Mouse (Mus musculus) heart, adult 2 months (tissue): ENCODE results near the gene Tmem256. TPM values are rescaled to one million over a fixed set of nuclear protein-coding genes. Genes with fewer than 3 reads are reported as not detected.

Source experiments
- DNase-seq, 2 experiments: peaks; one replicate each; pipeline ENCODE4 v3.0.0; 2021
- H3K27ac ChIP-seq: fragments of 200-600 bp; 2 replicates; pipeline ENCODE4 v1.8.1; 2022
- H3K27me3 ChIP-seq: fragments of 200-500 bp; 2 replicates; pipeline ENCODE4 v1.6.1; 2012; ENCODE audit warnings: mild to moderate bottlenecking, low read length, inconsistent platforms, mixed read lengths; ENCODE audit not compliant: control insufficient read depth, insufficient read depth
- H3K36me3 ChIP-seq: fragments of 200-500 bp; 2 replicates; pipeline ENCODE4 v1.6.1; 2012; ENCODE audit warnings: low read length, inconsistent platforms; ENCODE audit not compliant: control insufficient read depth, insufficient read depth
- H3K4me1 ChIP-seq: fragments of 200-500 bp; 2 replicates; pipeline ENCODE4 v1.6.1; 2011; ENCODE audit warnings: low read length; ENCODE audit not compliant: control insufficient read depth, insufficient read depth
- H3K4me3 ChIP-seq: fragments of 200-600 bp; 2 replicates; pipeline ENCODE4 v1.8.1; 2022
- H3K79me2 ChIP-seq: fragments of 200-500 bp; replicated peaks from 2 replicates; pipeline ENCODE4 v1.6.1; 2012; ENCODE audit warnings: mild to moderate bottlenecking, inconsistent platforms, low read length, moderate library complexity, mixed read lengths; ENCODE audit not compliant: control insufficient read depth, insufficient read depth
- H3K9ac ChIP-seq: fragments of 200-500 bp; 2 replicates; pipeline ENCODE4 v1.6.1; 2012; ENCODE audit warnings: low read depth, mild to moderate bottlenecking, control low read depth, inconsistent platforms, low read length, mixed read lengths
- CTCF ChIP-seq: fragments of 200-600 bp; IDR thresholded peaks from 2 replicates; pipeline ENCODE4 v1.8.1; 2022; ENCODE audit warnings: antibody characterized with exemption, mild to moderate bottlenecking, moderate library complexity
- EP300 ChIP-seq: fragments of 200-500 bp; IDR thresholded peaks from 2 replicates; pipeline ENCODE4 v1.6.1; 2011; ENCODE audit warnings: low read depth, low read length, control low read depth; ENCODE audit not compliant: insufficient read depth
- POLR2A ChIP-seq: fragments of 200-500 bp; IDR thresholded peaks from 2 replicates; pipeline ENCODE4 v1.6.1; 2011; ENCODE audit warnings: mild to moderate bottlenecking, low read depth, low read length, control low read depth; ENCODE audit not compliant: insufficient read depth
- WGBS: fragments of 180-500 bp; shearing (Covaris S2); methylation state at CpG from one replicate; pipeline ENCODE4 v1.1.7; 2018; 5-methylcytosine and 5-hydroxymethylcytosine counted together
- intact Hi-C: fragments of 180-260 bp; cut with DNase I; formaldehyde crosslinking; loops from one replicate; pipeline ENCODE4 v1.15.1; 2025
- long read RNA-seq: library from polyadenylated mRNA; stranded (forward); transcript quantifications from one replicate; pipeline ENCODE4 v2.0.0, GENCODE M21; 2021
- polyA plus RNA-seq: library from polyadenylated mRNA; depleted of rRNA; stranded (reverse); fragments of >200 nt; gene quantifications from 2 replicates; pipeline ENCODE4 v1.2.3, GENCODE M21; 2012; rRNA removed
- total RNA-seq, 2 experiments: library from RNA; stranded (reverse); gene quantifications; 2 replicates each; pipeline ENCODE4 v1.2.3; 2021

The Tmem256 gene
- total RNA-seq = 100 to 1,000 TPM; 214 to 254 TPM
- polyA plus RNA-seq = 308 and 350 TPM in 2 replicates
- long read RNA-seq, transcript Tmem256-201 (4 exons, 492 nt) = major isoform, 57 of 117 reads
- long read RNA-seq, transcript Tmem256-203 (4 exons, 421 nt) = minor isoform, 46 of 117 reads
- long read RNA-seq, transcript Tmem256-202 (3 exons, 603 nt) = minor isoform, 5 of 117 reads
- long read RNA-seq, partial matches to known transcripts = 0 of 117 reads
- long read RNA-seq, other reads (novel, unspliced or antisense) = 8 of 117 reads

GRCm38 (mm10) chr11:69837952-69838713 lies at the start of gene Tmem256:
Tmem256 (plus strand) TSS chr11:69838514.
- Histone ChIP-seq H3K9ac (peak within 1 kb of the TSS; percentile 80), H3K4me3 (peak within 1 kb of the TSS; percentile 58), H3K36me3 (peaks cover 2% of the 10 kb centered on the region; the same call in 1 of the 2 replicates), H3K27ac (peak within 1 kb of the TSS; percentile 94), H3K4me1 (peaks cover 2% of the 10 kb centered on the region), H3K79me2 (no peaks in the 10 kb centered on the region), H3K27me3 (no peaks in the 10 kb centered on the region; the same call in 1 of the 2 replicates)
- DNase-seq = peak; percentile 94 to 95
- intact Hi-C loops = loop anchor here (2.0 kb wide), 3 partner anchors 35 to 79 kb away; partner anchors contain the start of genes Polr2a and Tmem95
- peak; percentile 90 for TF ChIP-seq POLR2A
- no peak for TF ChIP-seq EP300
- WGBS = under 1% methylated on average over 34 of the region's 34 CpGs

GRCm38 (mm10) chr11:69789431-69789830 lies 48.9 kb upstream of the Tmem256 start:
- Histone ChIP-seq H3K4me1 (peaks cover 1% of the 10 kb centered on the region; the same call in 1 of the 2 replicates), H3K27ac (no peak overlapping the region), H3K9ac (no peak overlapping the region), H3K36me3 (no peaks in the 10 kb centered on the region), H3K79me2 (no peaks in the 10 kb centered on the region), H3K4me3 (no peak overlapping the region), H3K27me3 (no peaks in the 10 kb centered on the region)
- no peak for DNase-seq
- intact Hi-C loops = no loop called here
- 61% methylated on average over 5 of the region's 5 CpGs for whole genome bisulfite sequencing
- TF ChIP-seq CTCF = no peak
- no peak for TF ChIP-seq POLR2A
- no peak for TF ChIP-seq EP300

GRCm38 (mm10) chr11:69791420-69791819 lies 46.9 kb upstream of the Tmem256 start:
- H3K27ac ChIP-seq = no peak overlapping the region
- H3K9ac ChIP-seq = no peak overlapping the region
- no peaks in the 10 kb centered on the region for H3K36me3 ChIP-seq
- DNase-seq = no peak
- intact Hi-C loops = no loop called here
- no peak overlapping the region for H3K4me3 ChIP-seq
- 53% methylated on average over 5 of the region's 5 CpGs for WGBS
- H3K27me3 ChIP-seq = no peaks in the 10 kb centered on the region
- no peaks in the 10 kb centered on the region for H3K79me2 ChIP-seq
- 0 out of 2 replicates have a peak, but pooled peaks cover 1% of the 10 kb centered on the region for H3K4me1 ChIP-seq
- TF ChIP-seq POLR2A (no peak), EP300 (no peak), CTCF (no peak)

- Histone ChIP-seq H3K27ac (no peak overlapping the region), H3K9ac (no peak overlapping the region), H3K79me2 (no peaks in the 10 kb centered on the region), H3K4me3 (no peak overlapping the region), H3K36me3 (no peaks in the 10 kb centered on the region), H3K4me1 (0 out of 2 replicates have a peak, but pooled peaks cover 1% of the 10 kb centered on the region), H3K27me3 (no peaks in the 10 kb centered on the region)
- DNase-seq = no peak
- TF ChIP-seq POLR2A = no peak
- TF ChIP-seq CTCF = no peak
- no peak for TF ChIP-seq EP300
- intact Hi-C loops = no loop called here
- 71% methylated on average over 5 of the region's 5 CpGs for WGBS
Observed at GRCm38 (mm10) chr11:69793429-69793828, 44.9 kb upstream of the Tmem256 start.

- H3K4me1 ChIP-seq = 0 out of 2 replicates have a peak, but pooled peaks cover 1% of the 10 kb centered on the region
- peak within 1 kb of the TSS; percentile 89 for H3K4me3 ChIP-seq
- no peaks in the 10 kb centered on the region for H3K79me2 ChIP-seq
- peak within 1 kb of the TSS; percentile 63 for H3K9ac ChIP-seq
- no peaks in the 10 kb centered on the region for H3K36me3 ChIP-seq
- peak; percentile 93 for TF ChIP-seq POLR2A
- peak; percentile 28 for TF ChIP-seq CTCF
- no peak for TF ChIP-seq EP300
- H3K27me3 ChIP-seq = no peaks in the 10 kb centered on the region
- peak within 1 kb of the TSS; percentile 95 for H3K27ac ChIP-seq
- intact Hi-C loops = no loop called here
- 2% methylated on average over 52 of the region's 52 CpGs for WGBS
- peak; percentile 92 to 97 for DNase-seq
Observed at GRCm38 (mm10) chr11:69795168-69795982, 42.9 kb upstream of the Tmem256 start, which contains the start of gene Chrnb1. Chrnb1 (minus strand) TSS chr11:69795943.
